ENCODE assay signal across 25 mouse cellular contexts in genomic region chr16:65514223-65514622, GRCm38 (mm10). TPM values are rescaled to one million over a fixed set of nuclear protein-coding genes. Genes with fewer than 3 reads are reported as not detected.
DNase-seq lines count a peak whose midpoint lies in the region; ATAC-seq and TF ChIP-seq lines count a peak whose summit lies in the region.
"Had no signal": no experiment of that assay in that cellular context is flagged by ENCODE, and none has a peak within 500 bp of the region (broad histone marks: within the 10 kb centered on the region; RNA-seq: fewer than 3 reads in every experiment).

No protein-coding gene starts in this region.

- no peak for TF ChIP-seq POLR2A in lung, adult 2 months (IDR thresholded peaks at IDR 0.05; ENCODE audit: borderline replicate concordance, extremely low read depth, low read depth, low read length)

- no peak overlapping the region for H3K4me2 ChIP-seq in limb, embryonic 11.5 days (ENCODE audit: low read depth, severe bottlenecking)
- no peak overlapping the region for H3K4me2 ChIP-seq in neural tube, embryonic 15.5 days
- H3K4me2 ChIP-seq: embryonic facial prominence, embryonic 15.5 days; hindbrain, embryonic 12.5 days had no signal

- no peak for TF ChIP-seq CTCF in lung, adult 2 months (IDR thresholded peaks at IDR 0.05; ENCODE audit: insufficient read depth, low read length)

- ATAC-seq in limb, embryonic 11.5 days (ENCODE audit: insufficient number of reproducible peaks, low FRiP score, low TSS enrichment, low read depth): peak; percentile 85
- ATAC-seq in neural tube, embryonic 15.5 days (ENCODE audit: low FRiP score): no peak
- ATAC-seq: forebrain, embryonic 14.5 days; hindbrain, embryonic 16.5 days had no signal

- no peaks in the 10 kb centered on the region for H3K27me3 ChIP-seq in embryonic facial prominence, embryonic 10.5 days (replicated peaks; ENCODE audit: low read depth, poor library complexity, severe bottlenecking)
- H3K27me3 ChIP-seq in limb, embryonic 11.5 days (ENCODE audit: control insufficient read depth, insufficient read depth, low read length): no peaks in the 10 kb centered on the region
- no peaks in the 10 kb centered on the region for H3K27me3 ChIP-seq in neural tube, embryonic 15.5 days (replicated peaks)
- H3K27me3 ChIP-seq: embryonic facial prominence, embryonic 15.5 days; hindbrain, embryonic 12.5 days had no signal

- H3K36me3 ChIP-seq in embryonic facial prominence, embryonic 10.5 days (replicated peaks): no peaks in the 10 kb centered on the region
- H3K36me3 ChIP-seq in limb, embryonic 11.5 days (ENCODE audit: control insufficient read depth, insufficient read depth, low read length): no peaks in the 10 kb centered on the region
- H3K36me3 ChIP-seq in neural tube, embryonic 15.5 days: no peaks in the 10 kb centered on the region
- H3K36me3 ChIP-seq: embryonic facial prominence, embryonic 15.5 days; forebrain, embryonic 10.5 days; heart, embryonic 10.5 days; hindbrain, embryonic 12.5 days had no signal

- no peaks in the 10 kb centered on the region for H3K9me3 ChIP-seq in embryonic facial prominence, embryonic 10.5 days
- H3K9me3 ChIP-seq in limb, embryonic 11.5 days (ENCODE audit: control insufficient read depth, low read length): no peaks in the 10 kb centered on the region
- no peaks in the 10 kb centered on the region for H3K9me3 ChIP-seq in neural tube, embryonic 15.5 days (replicated peaks)
- H3K9me3 ChIP-seq: embryonic facial prominence, embryonic 15.5 days; forebrain, embryonic 10.5 days; heart, embryonic 10.5 days; hindbrain, embryonic 12.5 days had no signal

- WGBS in embryonic facial prominence, embryonic 10.5 days: 48% methylated on average over 7 of the region's 7 CpGs
- WGBS in limb, embryonic 11.5 days: 10% methylated on average over 7 of the region's 7 CpGs
- 73% methylated on average over 7 of the region's 7 CpGs for WGBS in neural tube, embryonic 15.5 days
- WGBS in lung, adult 2 months: 72% methylated on average over 7 of the region's 7 CpGs

- H3K27ac ChIP-seq in embryonic facial prominence, embryonic 10.5 days (replicated peaks): no peak overlapping the region
- no peak overlapping the region for H3K27ac ChIP-seq in limb, embryonic 11.5 days (replicated peaks; ENCODE audit: low read depth, low read length)
- no peak overlapping the region for H3K27ac ChIP-seq in neural tube, embryonic 15.5 days (replicated peaks)
- H3K27ac ChIP-seq: embryonic facial prominence, embryonic 15.5 days; forebrain, embryonic 10.5 days; heart, embryonic 10.5 days; hindbrain, embryonic 12.5 days had no signal

- H3K4me1 ChIP-seq in embryonic facial prominence, embryonic 10.5 days: peaks cover 9% of the 10 kb centered on the region
- no peaks in the 10 kb centered on the region for H3K4me1 ChIP-seq in limb, embryonic 11.5 days (ENCODE audit: control insufficient read depth, insufficient read depth, low read length)
- no peaks in the 10 kb centered on the region for H3K4me1 ChIP-seq in neural tube, embryonic 15.5 days
- H3K4me1 ChIP-seq in lung, adult 2 months (ENCODE audit: control insufficient read depth, insufficient read depth, low read length): no peaks in the 10 kb centered on the region
- H3K4me1 ChIP-seq: embryonic facial prominence, embryonic 15.5 days; forebrain, embryonic 10.5 days; heart, embryonic 10.5 days; hindbrain, embryonic 12.5 days had no signal

- peak; percentile 27 for DNase-seq in embryo, embryonic 10.5 days (ENCODE audit: low spot score)
- peak; percentile 11 for DNase-seq in embryonic facial prominence, embryonic 10.5 days (ENCODE audit: low spot score)
- DNase-seq in limb, embryonic 11.5 days (ENCODE audit: low spot score): peak; percentile 31
- peak; percentile 12 for DNase-seq in mesoderm, embryonic 11.5 days (ENCODE audit: low read depth, low spot score)
- no peak for DNase-seq in right cerebral cortex, postnatal 14 days
- no peak for DNase-seq in lung, adult 2 months
- DNase-seq: adrenal gland, postnatal 10 days; cerebellum, adult 11-12 months; cerebellum, adult 9-10 months; cerebellum, postnatal 25 days; gastrocnemius, postnatal 36 days; heart, adult 11 months; heart, postnatal 10 days; heart, postnatal 4 days had no signal

- no peak overlapping the region for H3K9ac ChIP-seq in limb, embryonic 11.5 days (ENCODE audit: low read length)
- no peak overlapping the region for H3K9ac ChIP-seq in neural tube, embryonic 15.5 days (replicated peaks)
- H3K9ac ChIP-seq: embryonic facial prominence, embryonic 15.5 days; hindbrain, embryonic 12.5 days had no signal

- no peak overlapping the region for H3K4me3 ChIP-seq in embryonic facial prominence, embryonic 10.5 days
- no peak overlapping the region for H3K4me3 ChIP-seq in limb, embryonic 11.5 days (ENCODE audit: low read depth, low read length)
- no peak overlapping the region for H3K4me3 ChIP-seq in neural tube, embryonic 15.5 days (replicated peaks)
- H3K4me3 ChIP-seq in lung, adult 2 months (replicated peaks; ENCODE audit: extremely low read depth, low read depth, low read length): no peak overlapping the region
- H3K4me3 ChIP-seq: embryonic facial prominence, embryonic 15.5 days; erythroblast, embryonic 14.5 days; forebrain, embryonic 10.5 days; heart, embryonic 10.5 days; hindbrain, embryonic 12.5 days had no signal

RNA-seq across cellular contexts. Expression of gene Pou1f1, which starts 6.1 kb away (rescaled TPM):
- polyA plus RNA-seq in embryonic facial prominence, embryonic 10.5 days (2016; fragmentation: Nextera tagmentation; extraction: Ambion mirVana): not detected in 2 replicates
- polyA plus RNA-seq in limb, embryonic 11.5 days (2014; fragmentation: Nextera tagmentation; extraction: Ambion mirVana): not detected in 2 replicates
- 0.26 TPM in 1 of 2 replicates, not detected in the other for polyA plus RNA-seq in neural tube, embryonic 15.5 days (2015; fragmentation: Nextera tagmentation; extraction: Ambion mirVana)
- polyA plus RNA-seq in lung, adult 2 months (2012; rRNA removed): not detected in 2 replicates
- polyA plus RNA-seq: C2C12; cortical plate, adult 2 months; embryonic facial prominence, embryonic 15.5 days; erythroblast, embryonic 14.5 days; forebrain, embryonic 10.5 days; forebrain, embryonic 14.5 days; heart, embryonic 10.5 days; heart, embryonic 14.5 days; hindbrain, embryonic 12.5 days; hindbrain, embryonic 16.5 days had no signal

RNA-seq across cellular contexts. Expression of gene Chmp2b, which starts 48.3 kb away (rescaled TPM):
- 57.1 and 60.9 TPM in 2 replicates for polyA plus RNA-seq in embryonic facial prominence, embryonic 10.5 days (2016; fragmentation: Nextera tagmentation; extraction: Ambion mirVana)
- 71.5 and 72.0 TPM in 2 replicates for polyA plus RNA-seq in limb, embryonic 11.5 days (2014; fragmentation: Nextera tagmentation; extraction: Ambion mirVana)
- 151 and 158 TPM in 2 replicates for polyA plus RNA-seq in neural tube, embryonic 15.5 days (2015; fragmentation: Nextera tagmentation; extraction: Ambion mirVana)
- 16.4 and 17.4 TPM in 2 replicates for polyA plus RNA-seq in lung, adult 2 months (2012; rRNA removed)

Comparison
In these comparisons a context has a peak if more than half of its experiments do, and no peak if none do; other contexts are left out.
1. DNase-seq: peak in embryo, embryonic 10.5 days (single experiment), embryonic facial prominence, embryonic 10.5 days (single experiment), limb, embryonic 11.5 days (single experiment) and mesoderm, embryonic 11.5 days (single experiment); none in right cerebral cortex, postnatal 14 days (single experiment) and lung, adult 2 months (single experiment).